Mouse (Mus musculus) ovary, adult 10 weeks (tissue): Measurements from ENCODE around the gene Nedd1. TPM values are rescaled to one million over a fixed set of nuclear protein-coding genes. Genes with fewer than 3 reads are reported as not detected.

Source experiments
- polyA plus RNA-seq: library from polyadenylated mRNA; stranded (reverse); fragments of 350-450 nt; fragmentation: Illumina TruSeq; extraction: RNeasy Lipid Tissue Mini Kit (QIAGEN cat#74804); gene quantifications from one replicate; pipeline ENCODE4 v1.2.3, GENCODE M21; 2014

The Nedd1 gene
- polyA plus RNA-seq: 59.2 TPM

DNA sequence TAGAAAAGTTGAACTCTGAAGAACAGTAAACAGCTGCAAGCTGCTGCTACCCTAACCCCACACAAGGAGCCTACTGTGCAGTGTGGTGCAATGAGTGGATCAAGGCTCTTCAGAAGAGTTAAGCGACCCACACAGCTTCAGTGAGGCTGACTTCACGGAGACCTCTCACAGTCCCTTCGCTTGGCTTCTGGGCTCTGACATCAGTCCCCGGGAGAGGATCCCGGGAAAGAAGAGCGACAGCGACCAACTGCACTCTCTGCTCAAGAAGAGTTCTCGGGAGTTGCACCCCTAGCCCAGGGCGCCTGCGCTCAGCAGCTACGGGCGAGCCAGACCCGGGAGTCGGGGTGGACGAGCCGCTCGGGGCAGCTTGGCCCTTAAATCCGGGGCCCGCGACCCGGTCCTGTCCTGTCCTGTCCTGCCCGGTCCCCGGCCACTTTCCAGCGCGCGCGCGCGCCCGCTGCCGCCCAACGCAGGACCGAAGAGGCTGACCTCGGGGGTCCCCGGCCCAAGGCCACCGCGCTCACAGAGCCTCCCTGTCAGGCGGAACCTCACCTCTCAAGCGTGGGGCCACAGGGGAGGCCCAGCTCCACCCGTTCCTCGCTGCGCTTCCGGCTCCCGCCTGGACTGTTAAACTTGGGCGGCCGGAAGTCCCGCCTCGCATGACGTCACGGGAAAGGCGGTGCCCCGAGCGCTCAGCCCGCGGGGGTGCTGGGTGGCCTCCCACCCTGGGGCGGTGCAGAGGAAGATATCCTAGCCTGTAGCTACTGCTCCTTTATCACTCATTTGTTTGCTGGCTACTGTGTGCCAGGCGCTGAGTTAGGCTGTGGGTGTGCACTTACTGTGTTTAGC, at the start of gene Nedd1:
Nedd1 (minus strand) TSS at position 650 of the 849 bp plus-strand sequence.

